Mouse (Mus musculus): ENCODE measurements around the gene Cyth1.

- TF ChIP-seq POLR2A (IDR thresholded peaks at IDR 0.05; ENCODE audit: control insufficient read depth in 1 of 2, insufficient read depth in 1 of 2, low read depth in 1 of 2, low read length in 2 of 2, poor library complexity in 1 of 2), result no peak
- TF ChIP-seq CTCF (IDR thresholded peaks at IDR 0.05 in 2 of 3, conservative IDR thresholded peaks at IDR 0.05 in 1 of 3; ENCODE audit: control insufficient read depth in 1 of 3, insufficient read depth in 1 of 3, low read depth in 2 of 3, low read length in 3 of 3, poor library complexity in 1 of 3, severe bottlenecking in 1 of 3), result no peak
- no peak for TF ChIP-seq EP300 (IDR thresholded peaks at IDR 0.05; ENCODE audit: low read depth in 1 of 2, low read length in 2 of 2)
- TF ChIP-seq HCFC1 (IDR thresholded peaks at IDR 0.05; ENCODE audit: low read depth, low read length), result no peak
- TF ChIP-seq TCF12 (IDR thresholded peaks at IDR 0.05; ENCODE audit: low read depth, low read length), result no peak
- TF ChIP-seq POLR2AphosphoS2 (IDR thresholded peaks at IDR 0.05; ENCODE audit: low read length), result no peak
- no peak for TF ChIP-seq ZNF384 (IDR thresholded peaks at IDR 0.05; ENCODE audit: low read depth, low read length)
- no peak for TF ChIP-seq MAFK (IDR thresholded peaks at IDR 0.05; ENCODE audit: borderline replicate concordance, low read depth, low read length)
These were observed 126.8 kb downstream of the Cyth1 start for GRCm38 (mm10) chr11:118121592-118121991.

All from MEL (cell line).